Mouse (Mus musculus) MEL-GATA-1-ER (cell line): ENCODE measurements at regions not wholly inside any gene's neighbourhood (a gene's known extent, or its start where the extent isn't known, plus 50 kb on each side); places are given as distances from the start of the nearest gene placed in this dataset.

ENCODE experiments used
- DNase-seq: peaks from one replicate; pipeline ENCODE4 v3.0.0-alpha.2; 2012; ENCODE audit warnings: low read depth; ENCODE audit errors: extremely low read depth

DNA sequence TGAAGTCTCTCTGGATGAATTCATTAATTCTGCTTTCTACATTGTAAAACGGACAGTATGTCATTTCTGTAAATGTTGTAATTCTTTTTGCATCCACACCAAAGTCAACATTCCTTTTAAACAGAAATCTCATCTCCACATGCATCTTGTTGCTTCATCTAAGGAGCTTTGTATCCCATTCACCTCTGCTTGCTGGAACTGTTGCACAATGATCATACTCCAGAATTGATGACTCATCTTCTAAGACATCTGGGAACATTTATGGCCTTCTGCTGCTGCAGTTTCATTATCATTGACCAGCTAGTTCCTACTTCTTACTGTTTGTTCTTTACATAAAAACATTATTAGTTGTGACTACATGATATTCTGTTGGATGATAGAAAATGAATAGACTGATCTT is 1926.9 kb upstream of the Gm38303 start:
- no peak for DNase-seq

DNA sequence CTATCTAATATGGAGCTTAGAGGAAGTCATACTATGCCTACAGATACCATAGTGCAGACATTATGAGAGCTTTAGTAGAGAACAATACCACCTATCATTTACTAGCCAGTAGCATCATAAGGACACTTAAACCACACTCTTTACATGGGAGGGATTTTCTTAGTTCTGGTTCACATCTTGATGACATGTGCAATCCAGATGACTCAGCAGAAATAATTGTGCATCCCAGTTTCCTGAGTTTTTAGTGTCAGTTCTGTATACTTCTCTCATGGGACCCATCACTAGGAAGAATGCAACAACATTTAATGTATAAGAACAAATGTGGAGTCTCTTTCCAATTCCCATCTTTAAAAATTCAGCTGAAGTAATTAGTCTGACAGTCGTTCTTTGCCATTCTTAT is 1922.2 kb upstream of the Gm38303 start:
- DNase-seq, result no peak

DNA sequence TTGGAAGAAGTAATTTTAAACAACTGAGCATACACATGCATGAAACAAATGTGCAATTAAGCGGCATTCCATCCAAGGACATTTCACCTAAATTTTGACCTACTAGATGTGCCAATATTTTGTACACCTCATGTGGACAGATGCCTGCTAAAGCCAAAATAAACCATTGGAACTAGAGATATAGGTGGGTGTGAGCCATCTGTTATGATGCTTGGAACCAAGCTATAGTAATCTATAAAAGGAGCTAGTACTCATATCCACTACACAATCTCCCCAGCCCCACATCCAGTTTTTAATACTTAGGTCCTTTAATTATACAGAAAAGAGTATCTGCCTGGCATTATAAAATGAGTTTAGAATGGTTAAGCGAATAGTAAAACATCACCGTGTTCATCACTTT is 1910.7 kb upstream of the Gm38303 start:
- DNase-seq, result no peak

GRCm38 (mm10) chr3:12241026-12241425 is 1905.5 kb upstream of the Gm38303 start:
- peak; percentile 53 for DNase-seq

DNA sequence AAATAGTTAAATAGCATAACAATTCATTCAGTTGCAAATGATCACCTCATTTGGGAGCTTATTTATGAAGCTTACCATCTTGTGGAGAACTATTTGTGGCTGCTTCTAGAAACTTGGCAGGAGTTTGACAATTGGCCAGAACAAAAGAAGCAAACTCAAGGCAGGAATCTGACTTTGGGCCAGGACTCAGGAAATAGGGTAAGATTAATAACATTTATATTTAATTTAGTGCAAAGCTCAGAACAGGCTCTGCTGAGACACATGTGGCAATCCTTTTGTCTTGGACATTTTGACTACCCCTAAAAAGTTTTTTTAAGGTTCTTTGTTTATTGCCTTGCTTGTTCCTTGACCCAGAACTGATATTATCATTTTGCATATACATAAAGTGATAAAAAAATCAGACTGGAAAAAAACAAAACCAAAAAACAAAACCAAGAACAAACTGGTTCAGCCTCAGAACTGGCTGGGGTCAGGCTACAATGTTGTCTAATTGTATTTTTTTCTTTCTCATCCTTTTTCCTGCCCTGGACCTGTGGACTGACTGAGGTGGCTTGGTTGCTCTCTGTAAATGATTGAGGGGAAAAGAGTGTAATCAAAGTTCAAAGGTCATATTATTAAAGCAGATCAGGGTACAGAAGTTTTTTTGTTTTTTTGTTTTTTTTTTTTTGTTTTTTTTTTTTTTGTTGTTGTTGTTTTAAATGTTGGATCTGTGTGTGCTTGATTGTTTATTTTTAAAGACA is 1892.4 kb upstream of the Gm38303 start:
- DNase-seq, result no peak

- DNase-seq, result no peak
Measured at GRCm38 (mm10) chr3:12226816-12227215, 1891.3 kb upstream of the Gm38303 start.

DNA sequence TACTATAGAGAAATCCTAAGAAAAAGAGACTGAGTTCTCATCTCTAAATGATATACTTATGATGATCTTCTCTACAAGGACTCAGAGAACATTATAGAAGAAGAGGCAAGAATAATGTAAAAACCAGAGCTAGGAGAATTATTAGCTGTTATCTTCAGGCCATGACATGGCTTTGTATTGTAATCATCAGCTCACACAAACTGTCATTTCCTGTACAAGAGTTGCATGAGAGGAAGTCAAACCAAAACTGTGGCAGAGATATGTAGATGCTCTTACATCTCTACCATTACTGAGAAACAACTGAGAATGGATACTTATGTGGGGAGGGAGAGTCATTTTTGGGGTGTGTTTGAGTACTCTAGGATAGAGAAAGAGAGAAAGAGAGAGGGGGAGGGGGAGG is 1889.4 kb upstream of the Gm38303 start:
- peak; percentile 51 for DNase-seq

DNA sequence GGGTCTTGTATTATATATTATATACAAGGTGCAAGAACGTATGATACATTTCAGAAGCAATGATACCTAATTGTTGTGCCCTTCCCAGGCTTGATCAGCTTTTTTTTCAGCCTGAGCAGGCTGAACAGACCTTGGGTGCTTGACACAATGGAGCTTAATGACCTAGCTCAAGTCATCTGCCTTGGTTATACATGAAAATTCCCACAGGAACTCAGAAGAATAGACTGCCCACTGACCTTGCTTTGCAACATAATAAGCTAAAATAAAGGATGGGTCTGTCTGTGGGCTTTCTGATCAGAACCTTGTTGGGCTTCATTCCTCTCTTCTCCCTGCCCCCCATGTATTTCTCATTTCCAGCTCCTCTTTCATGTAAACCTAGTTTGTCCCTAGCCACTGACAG is 1880.6 kb upstream of the Gm38303 start:
- no peak for DNase-seq

- DNase-seq, result no peak
Measured at GRCm38 (mm10) chr3:12214821-12215220, 1879.3 kb upstream of the Gm38303 start.

GRCm38 (mm10) chr3:12173371-12173770 is 1837.9 kb upstream of the Gm38303 start:
- no peak for DNase-seq

DNA sequence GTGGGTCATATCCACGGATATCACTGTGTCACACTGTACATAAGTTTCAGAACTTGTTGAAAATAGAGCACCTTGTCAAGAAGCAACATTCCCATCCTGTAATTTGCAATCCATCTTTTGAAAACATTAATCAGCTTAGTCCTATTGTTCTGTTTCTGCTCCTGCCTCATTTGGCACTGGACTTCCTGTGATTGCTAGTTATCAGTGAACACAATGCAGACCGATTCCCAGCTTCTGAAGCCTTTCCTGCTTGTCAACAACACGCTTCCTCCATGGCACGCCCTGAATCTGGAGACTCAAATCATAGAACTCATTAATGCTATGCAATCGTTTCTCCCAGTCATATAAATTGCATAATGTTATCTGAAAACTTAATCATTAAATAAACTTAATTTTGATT is 1815.8 kb upstream of the Gm38303 start:
- DNase-seq, result no peak
